Mouse (Mus musculus) embryonic facial prominence, embryonic 14.5 days (tissue): ENCODE results near the gene Cyp4f40. TPM values are rescaled to one million over a fixed set of nuclear protein-coding genes. Genes with fewer than 3 reads are reported as not detected.
"Not testable (repeated sequence)": the region's sequence is repeated elsewhere in the genome, so short reads cannot be mapped to it uniquely, and the experiment has no call there.

Source experiments
- ATAC-seq: fragments of 200-750 bp; cut with Nextera tagmentation; 2 replicates; pipeline ENCODE4 v1.8.0; 2017; ENCODE audit warnings: low read depth, moderate number of reproducible peaks, moderate TSS enrichment
- DNase-seq: peaks from one replicate; pipeline ENCODE4 v3.0.0-alpha.2; 2015; ENCODE audit warnings: low spot score
- H3K27ac ChIP-seq: fragments of 300-500 bp; sonication (generic); replicated peaks from 2 replicates; pipeline ENCODE4 v1.5.1; 2014; ENCODE audit warnings: low read depth, mild to moderate bottlenecking, low read length, moderate library complexity
- H3K27me3 ChIP-seq: fragments of 300-500 bp; sonication (generic); replicated peaks from 2 replicates; pipeline ENCODE4 v1.6.1; 2014; ENCODE audit warnings: low read length; ENCODE audit not compliant: control insufficient read depth, insufficient read depth
- H3K36me3 ChIP-seq: fragments of 300-500 bp; sonication (generic); 2 replicates; pipeline ENCODE4 v1.6.1; 2014; ENCODE audit warnings: low read length, mixed read lengths; ENCODE audit not compliant: control insufficient read depth, insufficient read depth
- H3K4me1 ChIP-seq: fragments of 300-500 bp; sonication (generic); 2 replicates; pipeline ENCODE4 v1.6.1; 2014; ENCODE audit warnings: antibody characterized with exemption, low read length; ENCODE audit not compliant: control insufficient read depth, insufficient read depth
- H3K4me2 ChIP-seq: fragments of 300-500 bp; sonication (generic); 2 replicates; pipeline ENCODE4 v1.6.1; 2014; ENCODE audit warnings: low read depth, mild to moderate bottlenecking, low read length, moderate library complexity, mixed read lengths
- H3K4me3 ChIP-seq: fragments of 300-500 bp; sonication (generic); 2 replicates; pipeline ENCODE4 v1.5.1; 2014; ENCODE audit warnings: low read depth, mild to moderate bottlenecking, low read length
- H3K9ac ChIP-seq: fragments of 300-500 bp; sonication (generic); 2 replicates; pipeline ENCODE4 v1.6.1; 2014; ENCODE audit warnings: low read depth, mild to moderate bottlenecking, low read length, moderate library complexity, mixed read lengths
- H3K9me3 ChIP-seq: fragments of 300-500 bp; sonication (generic); 2 replicates; pipeline ENCODE4 v1.6.1; 2016; ENCODE audit warnings: low read length; ENCODE audit not compliant: control insufficient read depth
- WGBS: fragments of 180-500 bp; shearing (Covaris S2); extraction: QIAGEN DNeasy Blood & Tissue Kit; methylation state at CpG from one replicate; pipeline ENCODE4 v1.1.7; 2014; 5-methylcytosine and 5-hydroxymethylcytosine counted together
- polyA plus RNA-seq: library from polyadenylated mRNA; unstranded; fragments of >200 nt; fragmentation: Nextera tagmentation; extraction: Ambion mirVana; gene quantifications from 2 replicates; pipeline ENCODE4 v1.2.1, GENCODE M21; 2014

Cyp4f40 gene
- polyA plus RNA-seq, 1 experiment from 2014 or later, result not detected

DNA sequence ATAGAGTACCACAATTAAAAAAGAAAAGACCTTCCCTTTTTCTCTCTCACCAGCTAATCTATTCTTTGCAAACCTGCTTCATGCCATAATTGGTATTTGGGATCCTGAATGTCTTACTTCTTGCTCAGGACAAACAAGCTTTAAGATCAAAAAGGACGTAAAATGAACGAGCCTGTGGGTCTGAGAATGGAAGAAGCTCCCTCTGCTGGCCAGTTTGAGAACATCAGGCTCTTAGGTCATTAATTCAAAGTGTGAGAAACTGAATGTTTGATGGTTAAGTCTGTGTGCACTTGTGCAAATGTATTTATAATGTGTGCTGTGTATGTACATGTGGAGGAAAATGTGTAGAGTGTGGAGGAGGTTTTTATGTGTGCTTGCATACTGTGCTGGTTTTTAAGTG is 21.7 kb downstream of the Cyp4f40 start:
- DNase-seq, result peak; percentile 31
- Histone ChIP-seq H3K9ac (no peak overlapping the region), H3K4me1 (no peaks in the 10 kb centered on the region), H3K36me3 (no peaks in the 10 kb centered on the region), H3K9me3 (no peaks in the 10 kb centered on the region), H3K4me2 (no peak overlapping the region), H3K27me3 (no peaks in the 10 kb centered on the region), H3K27ac (no peak overlapping the region), H3K4me3 (no peak overlapping the region)
- no peak for ATAC-seq
- 19% methylated on average over 2 of the region's 2 CpGs for WGBS

DNA sequence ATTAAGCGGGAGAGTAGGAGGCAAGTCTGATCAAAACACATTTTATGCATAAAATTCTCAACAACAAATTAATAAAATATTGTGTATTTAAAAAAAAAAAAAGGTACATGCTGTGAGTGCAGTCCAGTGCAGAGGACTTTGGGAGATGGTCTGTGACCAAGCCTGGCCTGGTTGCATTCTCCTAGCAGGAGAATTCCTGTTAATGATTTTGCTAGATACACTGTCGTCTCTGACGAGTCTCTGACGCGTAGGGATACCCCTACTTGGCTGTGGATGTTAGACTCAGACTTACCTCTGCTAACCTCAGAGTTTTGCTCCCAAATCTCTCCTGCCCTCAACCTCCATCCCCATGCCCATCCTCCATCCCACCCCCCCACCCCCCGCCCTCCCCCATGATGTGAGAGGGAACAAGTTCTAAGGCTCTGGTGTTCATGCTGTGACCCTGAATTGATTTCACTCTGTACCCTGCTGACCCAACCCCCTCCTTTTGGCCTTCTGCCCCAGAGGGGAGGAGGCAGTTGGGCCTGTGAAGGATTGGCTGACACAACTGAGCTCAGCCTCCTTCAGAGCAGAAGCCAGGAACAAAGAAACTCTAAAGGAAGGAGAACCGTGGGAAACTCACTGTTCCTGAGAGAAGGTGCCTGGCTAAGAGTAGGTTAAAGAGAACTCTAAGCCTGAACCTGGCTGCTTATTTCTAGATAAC is 26.5 kb downstream of the Cyp4f40 start, which contains the start of gene Cyp4f15:
Cyp4f15 (plus strand) TSS at position 580 of the 703 bp plus-strand sequence.
- Histone ChIP-seq H3K27ac (no peak within 1 kb of the TSS), H3K27me3 (no peaks in the 10 kb centered on the region), H3K9me3 (no peaks in the 10 kb centered on the region), H3K4me1 (no peaks in the 10 kb centered on the region), H3K4me3 (no peak within 1 kb of the TSS), H3K9ac (no peak within 1 kb of the TSS), H3K36me3 (no peaks in the 10 kb centered on the region), H3K4me2 (no peak within 1 kb of the TSS)
- DNase-seq (peak; percentile 13), ATAC-seq (0 out of 2 replicates have a peak, but pooled peaks have one; percentile 50)
- 25% methylated on average over 7 of the region's 7 CpGs for WGBS

- 96% methylated on average over 5 of the region's 5 CpGs for WGBS
- Histone ChIP-seq H3K27ac (no peak overlapping the region), H3K4me3 (no peak overlapping the region), H3K4me2 (no peak overlapping the region), H3K9me3 (no peaks in the 10 kb centered on the region), H3K4me1 (no peaks in the 10 kb centered on the region), H3K36me3 (no peaks in the 10 kb centered on the region), H3K27me3 (no peaks in the 10 kb centered on the region), H3K9ac (no peak overlapping the region)
- DNase-seq (no peak), ATAC-seq (no peak)
Measured at GRCm38 (mm10) chr17:32686722-32687121, 28.0 kb downstream of the Cyp4f40 start.

GRCm38 (mm10) chr17:32690959-32691358 is 32.3 kb downstream of the Cyp4f40 start:
- no peaks in the 10 kb centered on the region for H3K27me3 ChIP-seq
- no peaks in the 10 kb centered on the region for H3K9me3 ChIP-seq
- no peaks in the 10 kb centered on the region for H3K4me1 ChIP-seq
- no peak overlapping the region for H3K27ac ChIP-seq
- no peaks in the 10 kb centered on the region for H3K36me3 ChIP-seq
- no peak overlapping the region for H3K9ac ChIP-seq
- no peak overlapping the region for H3K4me3 ChIP-seq
- DNase-seq (no peak), ATAC-seq (no peak)
- no peak overlapping the region for H3K4me2 ChIP-seq
- 100% methylated on average over 1 of the region's 1 CpGs for WGBS

- H3K27me3 ChIP-seq, result no peaks in the 10 kb centered on the region
- 39% methylated on average over 17 of the region's 22 CpGs for WGBS
- ATAC-seq (peak; percentile 79; the same call in 1 of the 2 replicates), DNase-seq (peak; percentile 39)
- H3K9ac ChIP-seq, result no peak overlapping the region
- H3K27ac ChIP-seq, result no peak overlapping the region
- peaks cover 13% of the 10 kb centered on the region for H3K9me3 ChIP-seq
- no peaks in the 10 kb centered on the region for H3K36me3 ChIP-seq
- H3K4me3 ChIP-seq, result no peak overlapping the region
- peak overlapping the region; percentile 36 for H3K4me2 ChIP-seq
- H3K4me1 ChIP-seq, result no peaks in the 10 kb centered on the region
Measured at GRCm38 (mm10) chr17:32702826-32703225, 44.1 kb downstream of the Cyp4f40 start.

DNA sequence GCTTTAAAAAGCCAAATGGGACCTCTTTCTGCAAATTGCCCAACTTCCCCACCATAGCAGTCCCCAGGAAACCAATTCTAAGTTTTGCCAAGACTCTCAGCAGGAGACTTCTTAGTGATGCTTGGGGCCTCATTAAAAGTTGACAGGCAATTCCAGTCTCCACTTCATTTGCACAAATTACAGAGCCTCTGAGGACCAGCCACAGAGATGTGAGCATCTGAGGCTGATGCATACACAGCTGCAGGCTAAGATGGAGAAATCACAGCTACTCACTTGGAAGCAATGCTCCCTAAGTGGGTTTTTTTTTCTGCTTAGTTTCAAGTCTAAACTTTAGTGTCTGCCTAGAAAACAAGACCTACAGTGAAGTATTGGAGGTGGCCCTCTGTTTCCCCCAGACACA is 51.8 kb downstream of the Cyp4f40 start:
- H3K27ac ChIP-seq, H3K36me3 ChIP-seq, DNase-seq, H3K4me1 ChIP-seq, H3K27me3 ChIP-seq, H3K4me3 ChIP-seq, H3K4me2 ChIP-seq, H3K9ac ChIP-seq: not testable (repeated sequence)
- 0 out of 2 replicates have a peak, but pooled peaks have one; percentile 47 for ATAC-seq
- peaks cover 12% of the 10 kb centered on the region for H3K9me3 ChIP-seq

DNA sequence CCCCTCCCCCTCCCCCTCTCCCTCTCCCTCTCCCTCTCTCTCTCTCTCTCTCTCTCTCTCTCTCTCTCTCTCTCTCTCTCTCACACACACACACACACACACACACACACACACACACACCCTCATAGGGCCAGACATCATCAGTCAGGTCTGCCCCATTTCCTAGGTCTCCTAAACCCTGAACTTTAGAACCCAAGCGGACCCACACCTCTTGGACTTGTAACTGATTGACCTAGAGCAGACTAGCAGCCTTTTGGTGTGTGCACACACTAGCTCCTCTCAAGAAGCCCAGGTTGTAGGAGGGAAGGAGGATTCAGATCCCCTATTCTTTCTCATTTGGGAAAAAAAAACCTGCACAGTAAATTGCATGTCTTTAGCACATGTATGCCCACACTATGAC is 63.5 kb downstream of the Cyp4f40 start:
- not testable (repeated sequence) for H3K9ac ChIP-seq, ATAC-seq, H3K4me3 ChIP-seq, H3K9me3 ChIP-seq, H3K4me1 ChIP-seq, DNase-seq, H3K27ac ChIP-seq, H3K27me3 ChIP-seq, H3K36me3 ChIP-seq, H3K4me2 ChIP-seq
- WGBS, result 78% methylated on average over 1 of the region's 1 CpGs

DNA sequence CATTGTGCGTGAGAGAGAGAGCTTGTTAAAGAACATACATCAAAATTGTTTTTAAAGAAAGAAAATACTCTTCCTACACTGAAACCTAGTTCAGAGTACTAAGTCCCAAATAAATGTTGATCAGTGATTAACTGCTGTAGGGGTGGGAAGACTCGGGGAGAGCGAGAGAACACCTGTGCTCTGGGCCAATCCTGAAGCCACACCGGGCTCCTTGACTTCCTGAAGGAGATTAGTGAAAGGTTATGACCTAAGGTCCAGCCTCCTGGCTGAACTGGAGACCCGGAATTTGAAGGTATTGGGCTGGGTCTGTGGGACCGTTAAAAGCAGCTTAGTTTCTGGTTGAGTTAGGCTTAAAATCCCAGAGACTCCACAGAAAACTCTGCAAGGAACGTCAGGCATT is 64.1 kb downstream of the Cyp4f40 start:
- Histone ChIP-seq H3K4me2 (no peak overlapping the region), H3K36me3 (no peaks in the 10 kb centered on the region), H3K4me1 (no peaks in the 10 kb centered on the region), H3K27ac (no peak overlapping the region), H3K4me3 (no peak overlapping the region), H3K27me3 (no peaks in the 10 kb centered on the region), H3K9me3 (0 out of 2 replicates have a peak, but pooled peaks cover 4% of the 10 kb centered on the region), H3K9ac (no peak overlapping the region)
- DNase-seq (no peak), ATAC-seq (no peak)
- WGBS, result 79% methylated on average over 7 of the region's 7 CpGs

- H3K36me3 ChIP-seq, H3K27ac ChIP-seq, H3K4me2 ChIP-seq, H3K4me1 ChIP-seq, H3K9ac ChIP-seq, DNase-seq, H3K27me3 ChIP-seq, H3K4me3 ChIP-seq, H3K9me3 ChIP-seq: not testable (repeated sequence)
- ATAC-seq, result 0 out of 2 replicates have a peak, but pooled peaks have one; percentile 37
Measured at GRCm38 (mm10) chr17:32726360-32726759, 67.7 kb downstream of the Cyp4f40 start.
